Mouse (Mus musculus): ENCODE measurements around the gene A030003K21Rik. TPM values are rescaled to one million over a fixed set of nuclear protein-coding genes. Genes with fewer than 3 reads are reported as not detected.
A peak's percentile ranks its signal among the peaks of the same experiment; 100 is the strongest.
"Not testable (repeated sequence)": the region's sequence is repeated elsewhere in the genome, so short reads cannot be mapped to it uniquely, and the experiment has no call there.

A030003K21Rik gene
- not detected for total RNA-seq (2021)
- long read RNA-seq, experiment 1, result 0 reads
- long read RNA-seq, experiment 2, result 0 reads

DNA sequence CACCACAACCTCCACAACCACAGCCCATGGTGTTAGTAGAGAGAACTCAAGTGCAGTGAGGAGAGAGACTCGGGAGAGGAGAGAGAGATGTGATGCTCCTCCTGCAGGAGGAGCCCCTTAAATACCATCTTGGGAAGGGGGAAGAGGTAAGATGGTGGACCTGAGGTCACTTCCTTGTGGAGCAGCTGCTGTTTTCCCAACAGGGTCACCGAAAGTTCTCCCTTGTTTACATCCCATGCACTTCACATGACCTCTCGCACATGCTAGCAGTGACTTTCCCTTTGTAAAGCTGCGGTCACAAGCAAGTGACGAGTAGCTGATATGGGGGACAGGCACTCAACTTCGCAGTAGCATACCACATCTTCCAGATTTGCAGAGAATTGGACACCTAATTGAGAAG is at the start of gene A030003K21Rik:
TSS of gene A030003K21Rik (minus strand) at position 94 of the 400 bp plus-strand sequence.
- not testable (repeated sequence) for DNase-seq (ENCODE audit: low spot score in 2 of 2); H3K27ac ChIP-seq; H3K4me3 ChIP-seq

- DNase-seq (ENCODE audit: low spot score in 2 of 2), result no peak
- H3K4me3 ChIP-seq, result no peak overlapping the region
- H3K27ac ChIP-seq, result no peak overlapping the region
- no peak for TF ChIP-seq CTCF (conservative IDR thresholded peaks at IDR 0.05)
Measured at GRCm38 (mm10) chr1:82992093-82992492, 48.9 kb upstream of the A030003K21Rik start.

DNA sequence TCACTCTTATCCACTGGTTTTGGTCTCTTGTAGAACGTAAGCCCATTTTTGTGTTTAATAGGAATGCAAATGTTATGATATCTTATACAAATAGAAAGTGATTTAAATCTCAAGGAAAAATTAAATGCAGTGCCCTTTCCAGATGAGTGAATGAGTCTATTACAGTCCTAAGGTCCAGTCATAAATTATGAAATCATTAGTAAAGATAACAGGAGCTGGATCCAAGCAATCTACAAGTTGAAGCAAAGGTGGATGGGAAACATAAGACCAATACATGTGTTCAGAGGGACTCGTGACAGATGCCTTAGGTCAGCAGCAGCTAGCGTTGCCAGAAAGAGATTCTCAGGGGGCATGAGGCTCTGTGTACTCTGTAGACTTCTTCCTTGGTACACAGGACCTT is 48.4 kb upstream of the A030003K21Rik start:
- DNase-seq (ENCODE audit: low spot score in 2 of 2), result no peak
- TF ChIP-seq CTCF (conservative IDR thresholded peaks at IDR 0.05), result no peak
- Histone ChIP-seq H3K4me3 (no peak overlapping the region), H3K27ac (no peak overlapping the region)

- no peak for DNase-seq (ENCODE audit: low spot score in 2 of 2)
- Histone ChIP-seq H3K27ac (no peak overlapping the region), H3K4me3 (no peak overlapping the region)
- no peak for TF ChIP-seq CTCF (conservative IDR thresholded peaks at IDR 0.05)
Measured at GRCm38 (mm10) chr1:82991062-82991461, 47.9 kb upstream of the A030003K21Rik start.

- peak; percentile 65 to 76 for DNase-seq (ENCODE audit: low spot score in 2 of 2)
- H3K27ac ChIP-seq, result no peak overlapping the region
- H3K4me3 ChIP-seq, result no peak overlapping the region
- TF ChIP-seq CTCF (conservative IDR thresholded peaks at IDR 0.05), result peak; percentile 88
Measured at GRCm38 (mm10) chr1:82987530-82988198, 44.5 kb upstream of the A030003K21Rik start.

- Histone ChIP-seq H3K27ac (no peak overlapping the region), H3K4me3 (no peak overlapping the region)
- DNase-seq (ENCODE audit: low spot score in 2 of 2), result no peak
- no peak for TF ChIP-seq CTCF (conservative IDR thresholded peaks at IDR 0.05)
Measured at GRCm38 (mm10) chr1:82986738-82987137, 43.5 kb upstream of the A030003K21Rik start.

DNA sequence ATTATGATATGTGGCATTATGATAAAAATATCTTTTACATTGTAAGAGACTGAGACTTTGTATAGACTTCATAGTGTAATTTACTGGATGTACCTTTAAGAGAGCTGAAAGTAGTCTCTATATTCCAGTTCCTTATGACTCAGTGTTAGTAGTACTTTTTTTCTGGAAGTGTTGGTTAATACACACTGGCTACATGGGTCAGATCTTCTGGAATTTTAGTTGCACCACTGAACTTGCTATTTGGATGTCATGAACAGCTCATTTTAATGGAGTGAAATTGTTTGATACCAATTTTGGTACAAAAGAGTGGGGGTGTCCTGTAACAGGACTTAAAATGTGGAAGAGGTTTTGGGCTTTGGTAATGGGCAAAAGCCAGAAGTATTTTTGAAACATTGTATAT is 34.7 kb upstream of the A030003K21Rik start:
- no peak for TF ChIP-seq CTCF (conservative IDR thresholded peaks at IDR 0.05)
- H3K4me3 ChIP-seq, result no peak overlapping the region
- no peak overlapping the region for H3K27ac ChIP-seq
- DNase-seq (ENCODE audit: low spot score in 2 of 2), result no peak

GRCm38 (mm10) chr1:82975750-82976149 is 32.6 kb upstream of the A030003K21Rik start:
- H3K27ac ChIP-seq, result no peak overlapping the region; the same call in 1 of the 2 replicates
- no peak for TF ChIP-seq CTCF (conservative IDR thresholded peaks at IDR 0.05)
- no peak overlapping the region for H3K4me3 ChIP-seq
- DNase-seq (ENCODE audit: low spot score in 2 of 2), result no peak

DNA sequence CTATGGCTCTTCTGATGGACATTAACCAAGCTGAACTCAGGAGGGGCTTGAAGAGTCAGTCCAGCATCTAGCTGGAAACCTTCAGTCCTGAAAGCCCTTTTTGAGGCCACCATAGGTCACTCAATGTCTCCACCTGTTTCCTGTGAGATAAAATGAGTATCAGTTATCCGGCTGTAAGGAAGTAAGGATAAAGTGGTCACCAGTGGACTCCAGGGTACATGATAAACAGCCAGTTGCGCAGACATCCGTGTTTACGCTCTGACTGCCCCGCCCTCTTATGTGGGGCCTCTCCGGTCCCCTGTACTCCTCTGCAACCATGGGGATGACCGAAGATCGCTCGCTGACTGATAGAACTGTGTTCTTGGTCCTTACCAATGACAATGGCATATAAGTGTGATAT is 31.2 kb upstream of the A030003K21Rik start:
- Histone ChIP-seq H3K4me3 (no peak overlapping the region), H3K27ac (peak overlapping the region; percentile 40)
- no peak for DNase-seq (ENCODE audit: low spot score in 2 of 2)
- no peak for TF ChIP-seq CTCF (conservative IDR thresholded peaks at IDR 0.05)

DNA sequence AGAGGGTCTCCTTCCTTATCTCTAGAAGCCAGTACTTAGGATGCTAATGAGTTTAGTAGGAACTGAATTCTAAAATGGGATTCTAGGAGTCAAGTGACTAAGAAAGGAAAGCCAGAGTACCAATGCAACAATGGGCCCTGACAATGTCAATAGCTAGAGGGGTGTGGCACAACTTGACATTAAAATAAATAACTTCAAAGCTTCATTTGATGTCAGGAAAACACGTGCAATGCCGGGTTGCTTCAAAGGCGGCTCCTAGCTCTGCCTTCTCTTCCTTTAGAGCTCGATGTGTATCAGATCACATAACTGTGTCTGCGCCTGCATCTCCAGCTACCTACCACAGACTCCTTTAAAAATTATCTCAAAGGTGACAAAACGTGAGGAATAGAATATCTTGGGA is 30.7 kb upstream of the A030003K21Rik start:
- H3K27ac ChIP-seq, result peak overlapping the region; percentile 72
- no peak for TF ChIP-seq CTCF (conservative IDR thresholded peaks at IDR 0.05)
- no peak for DNase-seq (ENCODE audit: low spot score in 2 of 2)
- no peak overlapping the region for H3K4me3 ChIP-seq

DNA sequence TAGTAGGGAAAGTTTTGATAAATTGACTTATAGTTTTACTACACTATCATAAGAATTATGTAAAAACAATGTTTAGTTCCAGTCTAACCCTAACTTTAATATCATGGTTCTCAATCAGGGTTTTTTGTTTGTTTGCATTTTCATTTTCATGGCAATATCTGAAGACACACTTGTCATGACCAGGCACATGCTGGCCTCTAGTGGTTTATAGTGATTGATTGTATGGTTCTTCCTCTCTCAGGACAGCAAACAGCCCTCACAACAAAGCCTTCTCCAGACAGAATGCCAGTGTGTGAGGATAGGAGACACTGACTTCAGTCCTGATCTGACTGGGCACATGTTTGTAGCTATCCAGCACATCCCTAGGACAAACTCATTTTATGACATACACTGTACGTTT is 30.1 kb upstream of the A030003K21Rik start:
- H3K4me3 ChIP-seq, result no peak overlapping the region
- H3K27ac ChIP-seq, result peak overlapping the region; percentile 72
- DNase-seq (ENCODE audit: low spot score in 2 of 2), result no peak
- TF ChIP-seq CTCF (conservative IDR thresholded peaks at IDR 0.05), result peak; percentile 63

GRCm38 (mm10) chr1:82972046-82972445 is 28.9 kb upstream of the A030003K21Rik start:
- DNase-seq (ENCODE audit: low spot score in 2 of 2), result no peak
- peak overlapping the region; percentile 9; the same call in 1 of the 2 replicates for H3K27ac ChIP-seq

DNA sequence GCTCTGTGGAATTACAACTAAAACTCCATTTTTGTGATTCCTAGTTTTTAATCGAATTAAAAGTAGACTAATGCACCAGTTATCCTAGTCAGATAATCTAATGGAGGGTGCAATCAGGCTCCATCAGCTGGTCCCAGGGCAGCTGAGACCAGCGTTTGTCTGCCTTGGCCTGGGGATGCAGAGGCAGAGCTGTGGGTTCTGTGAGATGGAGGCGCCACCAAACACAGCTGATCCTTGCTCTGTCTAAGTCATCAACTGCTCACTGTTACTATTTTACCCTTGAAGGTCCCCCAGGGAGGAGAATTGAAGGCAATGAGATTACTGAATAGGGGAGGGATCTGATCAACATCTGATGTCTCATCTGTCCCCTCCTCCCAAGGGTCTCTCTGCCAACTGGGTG is 23.2 kb upstream of the A030003K21Rik start:
- no peak for DNase-seq (ENCODE audit: low spot score in 2 of 2)
- no peak for TF ChIP-seq CTCF (conservative IDR thresholded peaks at IDR 0.05)
- H3K27ac ChIP-seq, result no peak overlapping the region
- no peak overlapping the region for H3K4me3 ChIP-seq

More at GRCm38 (mm10) chr1:82972046-82972445, 28.9 kb upstream of the A030003K21Rik start:
- no peak overlapping the region for H3K4me3 ChIP-seq
- TF ChIP-seq CTCF (conservative IDR thresholded peaks at IDR 0.05), result no peak

- no peak for TF ChIP-seq CTCF (conservative IDR thresholded peaks at IDR 0.05)
- DNase-seq (ENCODE audit: low spot score in 2 of 2), result no peak
- Histone ChIP-seq H3K4me3 (no peak within 1 kb of the TSS), H3K27ac (no peak within 1 kb of the TSS)
Measured at GRCm38 (mm10) chr1:82959870-82960385, 16.7 kb upstream of the A030003K21Rik start, which contains the start of gene Gm47955. Gene Gm47955, plus strand, starts transcription at chr1:82960286.

DNA sequence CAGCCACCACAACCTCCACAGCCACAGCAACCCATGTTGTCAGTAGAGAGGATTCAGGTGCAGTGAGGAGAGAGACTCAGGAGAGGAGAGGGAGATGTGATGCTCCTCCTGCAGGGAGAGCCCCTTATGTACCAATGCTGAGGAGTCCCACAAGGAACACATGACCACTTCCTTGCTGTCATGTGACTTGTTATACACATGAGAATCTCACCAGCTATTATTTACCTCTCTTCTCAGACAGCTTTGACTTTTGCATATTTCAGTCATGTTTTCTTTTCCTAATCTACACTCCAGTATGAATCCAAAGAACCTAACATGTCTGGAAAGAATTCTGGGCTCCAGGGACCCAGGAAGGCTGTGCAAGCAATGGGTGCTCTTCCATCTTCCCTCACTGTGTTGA is 12.7 kb upstream of the A030003K21Rik start, which contains the start of gene Gm7544:
TSS of gene Gm7544 (minus strand) at position 101 of the 400 bp plus-strand sequence.
- H3K4me3 ChIP-seq; H3K27ac ChIP-seq; DNase-seq (ENCODE audit: low spot score in 2 of 2): not testable (repeated sequence)

All from layer of hippocampus, adult 2 months (tissue).